Mouse (Mus musculus): ENCODE results near the gene Ppp5c.

DNA sequence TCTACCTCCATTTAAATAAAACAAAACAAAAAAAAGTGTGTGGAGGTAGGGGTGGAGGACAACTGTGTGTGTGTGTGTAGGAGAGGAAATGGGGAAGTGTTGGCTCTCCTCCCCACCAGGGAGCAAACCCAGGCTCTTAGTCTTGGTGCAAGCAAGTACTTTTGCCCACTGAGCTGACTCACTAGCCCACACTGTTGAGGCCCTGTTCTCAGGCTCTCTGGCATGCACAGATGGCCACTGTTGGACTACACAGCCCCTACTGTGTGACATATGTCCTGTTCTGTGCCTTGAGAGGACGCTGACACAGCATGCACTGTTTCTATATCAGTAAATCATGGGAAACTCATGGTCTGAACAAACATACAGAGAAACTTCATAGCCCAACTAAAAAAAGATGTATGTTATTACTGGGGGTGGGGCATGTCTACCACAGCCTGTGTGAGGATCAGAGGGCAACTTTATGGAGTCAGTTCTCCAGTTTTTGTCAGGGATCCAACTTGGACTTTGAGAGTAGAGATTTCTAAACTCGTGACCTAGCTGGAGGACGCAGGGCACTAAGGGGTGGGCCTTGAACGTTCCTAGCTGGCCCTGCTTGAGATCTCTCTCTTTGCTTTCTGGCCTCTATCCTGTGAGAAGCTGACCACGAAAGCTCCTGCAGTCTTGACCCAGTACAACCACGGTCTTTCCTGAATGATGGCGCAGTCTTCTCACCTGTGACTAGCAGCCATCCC is 24.3 kb downstream of the Ppp5c start:
- TF ChIP-seq CTCF (IDR thresholded peaks at IDR 0.05; ENCODE audit: insufficient read depth, low read length) (no peak), POLR2A (IDR thresholded peaks at IDR 0.05; ENCODE audit: borderline replicate concordance, extremely low read depth, low read depth, low read length) (no peak)

Data from lung, adult 2 months (tissue).